ENCODE assay signal across 14 mouse cellular contexts in genomic region chr5:3620486-3620885, GRCm38 (mm10).
A peak's percentile ranks its signal among the peaks of the same experiment; 100 is the strongest.
DNase-seq lines count a peak whose midpoint lies in the region.
"Had no signal": no experiment of that assay in that cellular context is flagged by ENCODE, and none has a peak within 500 bp of the region (broad histone marks: within the 10 kb centered on the region; RNA-seq: fewer than 3 reads in every experiment).

No protein-coding gene starts in this region.

- peak; percentile 64 for DNase-seq in cerebellum, adult 11 months
- peak; percentile 77 to 82 for DNase-seq in cerebellum, adult 18-20 months
- peak; percentile 84 for DNase-seq in cerebellum, adult 9-11 months
- peak; percentile 74 for DNase-seq in cerebellum, postnatal 36 days
- no peak for DNase-seq in urinary bladder, postnatal 10 days (ENCODE audit: low spot score)
- DNase-seq in right cerebral cortex, postnatal 25 days = no peak
- DNase-seq in kidney, postnatal 4 days = no peak
- DNase-seq: adrenal gland, adult 2 months; adrenal gland, postnatal 25 days; embryo, embryonic 11 days; gastrocnemius, postnatal 10 days; heart, adult 2 months; heart, postnatal 14 days; kidney, adult 8-10 months had no signal

Comparison
In these comparisons a context has a peak if more than half of its experiments do, and no peak if none do; other contexts are left out.
1. DNase-seq: peak in cerebellum, adult 11 months (single experiment), cerebellum, adult 18-20 months (2 of 2), cerebellum, adult 9-11 months (single experiment) and cerebellum, postnatal 36 days (2 of 2); none in urinary bladder, postnatal 10 days (single experiment), right cerebral cortex, postnatal 25 days (single experiment) and kidney, postnatal 4 days (0 of 2).